Mouse (Mus musculus) hematopoietic stem cell, adult 5-6 weeks (primary cell): ENCODE measurements around the gene Dtx3l. TPM values are rescaled to one million over a fixed set of nuclear protein-coding genes. Genes with fewer than 3 reads are reported as not detected.
"Not testable (repeated sequence)": the region's sequence is repeated elsewhere in the genome, so short reads cannot be mapped to it uniquely, and the experiment has no call there.

Experiments used
- ATAC-seq, 2 experiments: fragments of 125-278 bp in 1 of 2; replicated peaks in 1 of 2; 2 replicates each; pipeline ENCODE4 v1.8.0; 2016 to 2017; ENCODE audit warnings: inconsistent platforms in 2 of 2, mild to moderate bottlenecking in 2 of 2, moderate number of reproducible peaks in 2 of 2, low read depth in 1 of 2, moderate TSS enrichment in 1 of 2; ENCODE audit not compliant: low FRiP score in 2 of 2, poor library complexity in 2 of 2, severe bottlenecking in 2 of 2, insufficient read depth in 1 of 2, low TSS enrichment in 1 of 2
- total RNA-seq: library from RNA; stranded (forward); fragments of 172-1452, 232-1000 nt; gene quantifications from 2 replicates; pipeline ENCODE4 v1.2.3, GENCODE M21; 2017

Dtx3l gene
- 63.4 and 70.0 TPM in 2 replicates for total RNA-seq

DNA sequence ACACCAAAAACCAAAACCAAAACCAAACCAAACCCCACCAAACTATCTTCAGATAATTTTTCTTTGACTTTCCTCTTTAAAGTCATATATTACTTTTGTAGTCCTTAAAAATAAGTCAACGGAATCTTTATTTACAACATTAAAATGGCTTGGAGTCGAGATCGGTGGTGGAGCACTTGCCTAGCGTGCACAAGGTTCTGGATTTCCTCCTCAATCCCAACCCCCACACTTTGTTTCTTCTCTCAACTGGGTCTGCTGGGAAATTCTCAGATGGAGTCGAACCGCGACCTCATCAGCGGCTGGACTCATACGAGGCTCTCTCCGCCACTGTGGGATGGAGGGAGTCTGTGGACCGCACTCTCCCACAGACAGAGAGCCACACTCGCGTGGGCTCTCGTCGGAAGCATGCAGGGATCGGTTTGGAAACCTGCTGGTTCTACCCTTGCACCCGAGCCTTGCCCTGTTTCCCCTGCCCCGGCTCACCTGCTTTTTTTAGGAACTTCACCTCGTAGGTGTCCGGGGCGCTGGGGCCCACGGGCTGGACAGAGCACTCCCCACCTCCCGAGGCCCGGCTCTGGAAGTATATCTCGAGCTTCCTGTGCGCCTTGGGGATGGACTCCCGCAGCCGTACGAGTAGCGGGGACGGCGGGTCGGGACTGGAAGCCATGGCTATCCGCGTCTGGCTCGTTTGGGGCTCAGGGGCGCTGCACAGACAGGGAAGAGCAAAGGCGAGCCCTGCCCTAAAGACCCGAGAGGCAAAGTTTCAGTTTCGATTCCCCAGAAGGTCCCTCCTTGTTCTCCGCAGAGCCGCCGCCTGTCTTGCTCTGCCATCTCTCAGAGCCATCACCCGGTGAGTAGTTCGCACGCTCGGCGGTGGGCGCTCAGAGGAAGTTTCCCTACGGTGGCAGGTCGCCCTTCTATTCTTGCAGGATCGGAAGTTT, at the start of gene Dtx3l, which contains the start of gene Parp9:
TSS of gene Dtx3l (minus strand) at position 941 of the 941 bp plus-strand sequence.
TSS of gene Parp9 (plus strand) at position 260 of the 941 bp plus-strand sequence.
- peak; percentile 73 to 76 for ATAC-seq

DNA sequence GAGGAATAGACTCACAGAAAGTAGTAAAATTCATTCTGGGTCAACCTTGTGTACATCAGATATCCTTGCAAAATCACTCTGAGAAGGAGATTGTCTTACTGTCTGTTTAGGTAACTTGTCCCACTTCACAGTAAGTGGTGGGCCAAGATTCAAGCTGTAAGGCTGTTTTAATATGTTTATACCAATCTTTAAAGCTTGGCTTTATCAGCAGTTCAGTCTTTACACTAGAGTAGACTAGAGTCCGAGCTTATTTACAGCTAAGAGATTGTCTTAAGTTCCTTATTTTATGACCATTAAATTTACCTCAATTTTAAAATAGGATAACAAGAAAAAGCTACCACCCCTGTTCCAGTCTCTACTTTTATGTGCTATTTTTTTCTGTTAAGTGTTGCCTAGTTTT, 49.0 kb upstream of the Dtx3l start:
- ATAC-seq: no peak

DNA sequence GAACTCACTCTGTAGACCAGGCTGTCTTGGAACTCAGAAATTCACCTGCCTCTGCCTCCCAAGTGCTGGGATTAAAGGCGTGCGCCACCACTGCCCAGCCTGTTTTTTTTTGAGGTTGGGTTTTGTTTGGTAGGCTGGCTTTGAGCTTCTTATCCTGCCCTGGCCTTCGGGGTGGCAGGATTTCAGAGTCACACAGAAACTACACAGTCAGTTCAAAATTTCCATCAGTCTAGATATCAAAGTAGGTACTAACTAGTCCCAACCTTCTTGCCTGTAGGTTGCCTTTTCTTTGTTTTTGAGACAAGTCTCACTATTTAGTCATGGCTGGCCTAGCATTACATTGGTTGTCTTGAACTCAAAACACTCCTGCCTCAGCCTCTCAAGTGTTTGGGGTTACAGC, 45.5 kb upstream of the Dtx3l start:
- no peak for ATAC-seq

DNA sequence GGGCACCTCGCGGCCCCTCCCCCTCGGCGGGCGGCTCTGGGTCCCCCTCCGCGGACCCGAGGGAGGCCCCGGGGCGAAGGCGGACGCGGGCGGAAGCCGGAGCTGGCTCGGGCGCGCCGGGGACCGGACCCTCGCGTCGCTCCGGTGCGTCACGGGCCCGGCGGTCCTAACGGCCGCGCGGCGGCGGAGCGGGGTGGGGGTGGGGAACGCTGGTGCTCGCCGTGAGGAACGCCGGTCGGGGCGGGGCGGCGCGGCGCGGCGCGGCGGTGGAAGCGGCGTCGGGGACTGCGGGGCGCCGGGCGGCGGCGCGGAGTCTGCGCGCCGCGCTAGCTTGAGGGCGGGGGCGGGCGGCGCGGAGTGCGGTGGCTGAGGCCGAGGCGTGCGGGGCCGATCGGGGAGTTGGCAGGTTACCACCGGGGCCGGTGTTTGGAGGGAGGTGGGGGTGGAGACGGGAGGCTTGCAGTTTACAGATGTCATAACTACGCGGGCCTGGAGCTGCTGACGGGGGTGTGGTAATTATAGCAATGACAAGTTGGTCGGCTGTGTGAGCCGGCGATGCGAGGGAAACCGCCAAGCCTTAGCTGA, 44.7 kb upstream of the Dtx3l start:
- ATAC-seq: peak; percentile 68 to 69

DNA sequence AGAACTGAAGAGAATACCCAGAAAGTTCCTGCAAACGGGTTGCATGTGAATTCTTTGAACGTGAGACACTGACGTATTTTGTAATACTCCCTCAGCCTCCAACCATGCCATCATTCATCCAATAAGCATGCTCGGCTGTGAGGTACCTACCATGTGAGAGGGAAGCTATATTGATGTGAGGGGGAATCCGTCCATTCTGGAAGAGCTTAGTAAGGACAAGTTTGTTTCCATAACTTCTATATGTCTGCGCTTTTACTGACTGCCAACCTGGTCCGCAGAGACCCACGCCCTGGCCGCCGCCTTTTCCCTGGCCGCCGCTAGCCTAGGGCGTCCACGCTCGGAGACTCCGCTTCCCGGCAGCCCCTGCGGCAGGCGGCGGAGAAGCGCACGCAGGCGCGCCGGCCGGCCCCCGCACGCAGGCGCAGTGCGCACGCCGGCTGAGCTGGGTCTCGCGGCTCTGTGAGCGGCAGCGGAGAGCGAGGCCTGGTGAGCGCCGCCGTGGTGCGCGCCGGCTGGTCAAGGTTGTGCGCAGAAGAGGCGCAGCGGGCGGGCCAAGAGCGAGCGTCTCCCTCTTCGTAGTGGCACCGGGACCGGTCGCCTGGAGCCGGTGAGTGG, 44.1 kb upstream of the Dtx3l start:
- peak; percentile 70 to 78 for ATAC-seq

DNA sequence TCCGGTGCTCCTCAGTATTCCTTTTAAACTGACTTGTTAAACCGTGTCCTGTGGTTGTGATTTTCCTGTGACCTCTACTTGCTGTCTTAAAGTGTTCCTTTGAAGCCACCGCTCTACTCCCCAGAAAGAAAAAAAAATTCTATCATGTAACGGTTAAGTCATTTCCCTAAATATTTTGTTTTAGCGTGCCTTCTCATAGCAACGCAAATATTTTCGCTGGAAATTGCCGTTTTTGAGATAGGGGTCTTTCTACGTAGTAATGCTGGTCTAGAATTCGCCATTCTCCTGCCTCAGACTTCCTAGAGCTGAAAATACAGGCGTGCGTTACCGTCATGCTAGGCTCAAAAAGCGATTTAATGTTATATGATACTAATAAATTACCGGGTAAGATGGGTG, 43.6 kb upstream of the Dtx3l start:
- peak; percentile 4 to 7; a peak in 3 of 4 replicates for ATAC-seq

DNA sequence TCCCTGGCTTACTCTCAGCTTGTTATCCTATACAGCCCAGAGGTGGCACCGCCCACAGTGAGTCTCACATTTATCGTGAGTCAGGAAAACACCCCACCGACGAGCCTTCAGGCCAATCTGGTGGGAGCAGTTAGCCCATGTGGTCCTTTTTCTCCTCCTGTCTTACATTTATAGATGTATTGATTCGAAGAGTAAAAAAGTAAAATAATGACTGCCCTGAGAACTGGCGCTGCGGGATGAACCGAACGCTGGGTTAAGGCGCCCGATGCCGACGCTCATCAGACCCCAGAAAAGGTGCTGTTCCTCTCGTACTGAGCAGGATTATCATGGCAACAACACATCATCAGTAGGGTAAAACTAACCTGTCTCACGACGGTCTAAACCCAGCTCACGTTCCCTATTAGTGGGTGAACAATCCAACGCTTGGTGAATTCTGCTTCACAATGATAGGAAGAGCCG, 42.4 kb upstream of the Dtx3l start:
- peak; percentile 72 to 73 for ATAC-seq

DNA sequence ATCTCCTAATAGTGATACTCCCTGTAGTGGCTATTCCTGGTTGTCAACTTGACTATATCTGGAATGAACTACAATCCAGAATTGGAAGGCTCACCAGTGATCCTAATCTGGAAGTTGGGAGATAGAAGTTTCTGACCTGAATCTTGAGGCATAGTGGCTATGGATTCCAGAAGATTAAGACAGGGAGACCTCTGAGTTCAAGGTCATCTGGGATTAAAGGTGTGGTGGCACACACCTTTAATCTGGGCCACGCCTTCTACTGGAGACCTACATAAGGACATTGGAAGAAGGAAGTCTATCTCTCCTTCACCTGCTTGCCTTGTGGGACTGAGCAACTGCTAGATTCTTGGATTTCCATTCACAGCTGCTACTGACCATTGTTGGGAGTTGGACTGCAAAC, 39.5 kb upstream of the Dtx3l start, which contains the start of gene Kpna1:
TSS of gene Kpna1 (plus strand) at position 301 of the 400 bp plus-strand sequence.
- ATAC-seq: not testable (repeated sequence)

DNA sequence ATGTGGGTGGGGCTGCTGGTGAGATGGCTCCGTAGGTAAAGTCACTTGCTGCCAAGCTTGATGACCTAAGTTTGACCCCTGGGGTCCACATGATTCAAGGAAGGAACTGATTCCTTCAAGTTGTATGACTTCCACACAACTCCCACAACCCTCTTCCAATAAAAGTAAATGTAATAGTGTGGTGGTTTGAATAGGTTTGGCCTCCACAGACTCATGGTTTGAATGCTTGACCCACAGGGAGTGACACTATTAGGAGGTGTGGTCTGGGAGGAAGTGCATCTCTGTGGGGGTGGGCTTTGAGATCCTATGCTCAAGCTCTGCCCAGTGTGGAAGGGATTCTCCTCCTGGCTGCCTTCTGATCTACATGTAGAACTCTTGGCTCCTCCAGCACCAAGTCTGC, 35.1 kb upstream of the Dtx3l start:
- no peak for ATAC-seq

DNA sequence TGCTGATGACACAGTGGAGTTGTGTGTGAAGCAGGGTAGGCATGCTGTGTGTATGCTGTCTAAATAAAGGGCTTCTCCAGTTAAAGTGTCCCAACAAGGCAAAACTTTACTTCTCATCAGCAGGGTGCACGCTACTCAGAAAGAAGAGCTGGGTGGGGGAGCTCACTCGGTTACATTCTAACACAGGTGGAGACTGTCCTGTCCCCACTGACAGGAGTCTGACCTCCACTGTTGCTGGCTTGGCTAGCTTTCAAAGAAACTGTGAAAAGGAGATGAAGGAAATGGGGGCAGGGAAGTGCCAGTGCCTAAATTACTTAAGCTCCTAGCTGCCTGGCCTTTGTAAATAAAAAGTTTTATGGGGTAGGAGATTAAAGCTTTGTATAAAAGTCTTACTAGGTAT, 29.2 kb upstream of the Dtx3l start:
- no peak for ATAC-seq

DNA sequence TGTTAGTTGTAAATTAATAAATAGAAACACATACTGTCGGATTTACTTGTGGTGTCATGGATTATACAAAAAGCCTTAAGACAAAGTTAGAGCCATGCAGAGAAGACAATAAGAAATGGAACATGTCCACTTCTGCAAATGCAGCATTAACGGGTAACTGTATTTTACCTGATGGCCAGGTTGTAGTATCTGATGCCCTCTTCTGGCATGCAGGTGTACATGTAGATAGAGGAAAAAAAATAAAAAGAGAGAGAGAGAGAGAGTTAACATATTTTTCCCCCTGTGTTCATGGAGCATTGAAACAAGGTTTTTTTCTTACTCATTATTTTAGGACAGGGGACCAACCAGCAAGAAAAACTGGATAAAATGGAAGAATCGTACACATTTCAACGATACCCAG, 28.4 kb upstream of the Dtx3l start:
- ATAC-seq: no peak

DNA sequence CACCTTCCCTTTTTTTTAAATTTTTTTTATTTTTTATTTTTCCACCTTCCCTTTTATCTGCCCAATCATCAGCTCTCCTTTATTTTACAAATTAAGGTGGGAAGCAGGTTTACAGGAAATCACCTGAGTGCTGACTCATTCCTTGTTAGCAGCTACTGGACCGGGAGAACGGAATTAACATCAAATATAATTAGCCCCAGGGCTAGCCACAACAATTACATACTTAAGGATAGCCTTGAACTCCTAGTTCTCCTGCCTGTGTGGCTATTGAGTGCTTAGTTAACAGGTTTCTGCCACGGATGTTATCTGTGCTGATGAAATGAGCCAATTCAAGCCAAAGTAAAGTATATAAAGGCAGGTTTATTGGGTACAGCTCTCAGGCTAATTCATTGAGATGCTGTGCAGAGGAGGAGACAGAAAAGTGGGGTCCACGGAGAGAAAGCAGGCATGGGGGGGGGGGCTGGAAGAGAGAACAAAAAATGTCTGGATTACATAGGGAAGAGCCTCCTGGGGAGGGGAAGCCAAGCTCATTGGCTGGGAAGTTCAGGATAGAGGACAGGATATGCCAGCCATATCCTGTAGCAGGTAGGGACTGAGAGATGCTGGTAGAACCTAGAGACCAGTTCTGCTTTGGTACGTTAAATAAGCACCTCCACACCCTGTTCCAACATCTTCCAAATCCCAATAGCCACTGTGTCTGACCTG, 27.6 kb upstream of the Dtx3l start:
- no peak for ATAC-seq

DNA sequence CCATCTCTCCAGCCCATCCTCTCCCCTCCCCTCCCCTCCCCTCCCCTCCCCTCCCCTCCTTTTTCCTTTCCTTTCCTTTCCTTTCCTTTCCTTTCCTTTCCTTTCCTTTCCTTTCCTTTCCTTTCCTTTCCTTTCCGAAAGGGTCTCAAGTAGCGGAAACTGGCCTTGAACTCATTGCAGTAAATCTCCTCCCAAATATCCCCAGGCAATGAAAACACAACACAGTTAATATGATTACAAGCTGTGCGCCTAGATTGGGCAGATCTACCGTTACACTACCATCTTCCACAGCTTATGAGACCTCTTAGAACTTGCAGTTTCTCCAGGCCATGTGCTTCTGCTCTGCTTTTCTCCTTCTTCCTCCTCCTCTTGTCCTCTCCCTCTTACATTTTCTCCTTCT, 27.0 kb upstream of the Dtx3l start:
- ATAC-seq: not testable (repeated sequence)

DNA sequence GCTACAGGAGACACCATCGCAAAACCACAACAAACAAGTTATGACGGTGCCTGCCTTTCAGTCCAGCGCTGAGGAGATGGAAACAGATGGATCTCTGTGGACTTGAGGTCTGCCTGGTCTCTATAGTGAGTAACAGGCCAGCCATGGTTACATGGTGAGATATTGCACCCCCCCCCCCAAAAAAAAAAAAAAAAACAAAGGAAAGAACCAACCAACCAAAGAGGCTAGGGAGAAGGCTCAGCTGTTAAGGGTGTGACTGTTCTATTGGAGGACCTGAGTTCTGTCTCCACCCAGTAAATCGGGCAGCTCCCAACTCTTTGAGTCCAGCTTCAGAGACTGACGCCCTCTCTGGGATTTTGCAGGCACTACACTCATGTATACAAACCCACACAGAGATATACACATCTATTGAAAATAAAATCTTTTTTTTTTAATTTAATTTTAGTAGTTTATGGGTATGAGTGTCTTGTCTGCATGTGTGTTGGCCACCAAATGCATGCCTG, 13.7 kb upstream of the Dtx3l start:
- no peak for ATAC-seq

DNA sequence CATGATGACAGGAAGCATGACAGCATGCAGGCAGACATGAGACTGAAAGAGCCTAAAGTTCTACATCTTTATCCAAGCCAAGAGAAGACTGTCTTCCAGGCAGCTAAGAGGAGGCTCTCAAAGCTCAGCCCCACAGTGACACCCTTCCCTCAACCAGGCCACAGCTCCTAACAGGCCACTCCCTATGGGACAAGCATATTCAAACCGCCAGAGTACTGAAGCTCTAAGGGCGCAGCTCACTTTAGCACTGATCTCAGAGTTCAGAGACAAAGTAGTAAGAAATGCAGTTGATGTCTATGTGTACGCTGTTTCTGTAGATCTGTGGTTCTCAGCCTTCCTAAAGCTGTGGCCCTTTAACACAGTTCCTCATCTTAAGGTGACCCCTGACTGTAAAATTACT, 12.3 kb upstream of the Dtx3l start:
- ATAC-seq: no peak

DNA sequence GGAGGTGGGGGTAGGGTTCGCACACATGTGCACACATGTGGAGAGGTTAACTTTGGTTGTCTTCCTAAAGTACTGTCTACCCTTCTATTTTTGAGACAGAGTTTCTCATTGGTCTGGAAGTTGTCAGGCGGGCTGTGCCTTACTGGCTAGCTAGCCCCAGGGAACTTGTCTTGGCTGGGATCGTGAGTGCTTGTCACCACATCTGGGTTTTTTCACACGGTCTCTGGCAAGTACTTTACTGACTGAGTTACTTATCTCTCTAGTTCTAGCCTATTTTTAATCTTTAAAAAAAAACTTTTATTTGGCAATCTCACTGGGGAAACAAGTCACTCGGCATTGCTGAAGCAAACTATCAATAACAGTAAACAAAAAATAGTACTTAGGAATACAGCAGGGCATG, 10.3 kb upstream of the Dtx3l start:
- ATAC-seq: no peak

DNA sequence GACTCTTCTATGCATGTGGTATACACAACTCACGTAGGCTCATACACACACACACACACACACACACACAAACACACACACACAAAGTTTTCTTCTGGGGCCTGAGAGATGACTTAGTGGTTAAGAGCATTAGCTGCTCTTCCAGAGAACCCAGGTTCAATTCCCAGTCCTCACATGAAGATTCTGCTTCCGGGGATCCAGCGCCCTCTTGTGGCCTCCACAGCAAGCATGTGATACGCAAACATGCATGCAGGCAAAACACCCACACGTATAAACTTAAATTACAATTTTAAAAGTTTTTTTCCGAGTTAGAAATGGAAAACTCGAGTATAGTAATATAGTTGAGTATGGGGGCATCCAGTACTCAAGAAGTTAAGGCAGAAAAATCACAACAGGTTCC, 2.4 kb upstream of the Dtx3l start:
- no peak for ATAC-seq
